Mouse (Mus musculus) megakaryocyte, embryonic 14.5 days (primary cell): ENCODE results near the gene Il1r2. TPM values are rescaled to one million over a fixed set of nuclear protein-coding genes. Genes with fewer than 3 reads are reported as not detected.

Experiments used
- H3K27me3 ChIP-seq: replicated peaks from 2 replicates; pipeline ENCODE3; 2012; ENCODE audit warnings: inconsistent platforms
- H3K36me3 ChIP-seq: replicated peaks from 2 replicates; pipeline ENCODE3; 2012; ENCODE audit warnings: low read length, inconsistent platforms, mixed read lengths
- H3K4me1 ChIP-seq: 2 replicates; pipeline ENCODE4 v1.6.1; 2012; ENCODE audit warnings: inconsistent platforms
- H3K4me3 ChIP-seq: replicated peaks from 2 replicates; pipeline ENCODE3; 2012; ENCODE audit warnings: moderate library complexity, mild to moderate bottlenecking, inconsistent platforms
- H3K9me3 ChIP-seq: 2 replicates; pipeline ENCODE4 v1.6.1; 2012; ENCODE audit warnings: inconsistent platforms
- FLI1 ChIP-seq: IDR thresholded peaks from 2 replicates; pipeline ENCODE4 v1.6.1; 2012; ENCODE audit warnings: low read length, inconsistent platforms, mixed read lengths
- GATA1 ChIP-seq: IDR thresholded peaks from 3 replicates; pipeline ENCODE4 v1.6.1; 2012; ENCODE audit warnings: mixed read lengths, low read length, inconsistent platforms, borderline replicate concordance
- polyA plus RNA-seq: library from polyadenylated mRNA; stranded (reverse); fragments of >175 nt; gene quantifications from 2 replicates; pipeline ENCODE4 v1.2.3, GENCODE M21; 2012; ENCODE audit warnings: low replicate concordance; ENCODE audit not compliant: insufficient read depth

The Il1r2 gene
- polyA plus RNA-seq: not detected in 2 replicates

DNA sequence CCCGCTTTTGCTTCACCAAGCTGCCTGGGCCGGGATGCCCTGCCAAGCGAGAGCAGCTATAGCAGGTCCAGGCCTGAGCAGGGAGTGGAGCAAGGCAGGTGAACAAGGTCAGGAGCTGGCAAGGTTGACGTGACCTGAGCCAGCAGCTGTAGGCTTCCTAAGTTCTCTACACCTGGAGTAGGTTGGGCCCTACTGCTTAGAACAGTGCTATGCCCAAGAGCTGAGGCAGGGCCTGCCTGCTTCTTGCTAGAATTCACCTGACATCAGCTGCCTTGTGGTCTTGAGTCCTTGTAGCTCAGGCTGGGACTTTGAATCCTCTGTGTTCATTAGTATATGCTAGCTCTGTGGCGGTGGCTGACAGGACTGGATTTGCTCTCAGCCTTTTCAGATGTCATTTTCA is at the start of gene Il1r2:
Il1r2 (plus strand) TSS at position 301 of the 400 bp plus-strand sequence.
- Histone ChIP-seq H3K27me3 (peaks cover 28% of the 10 kb centered on the region), H3K9me3 (no peaks in the 10 kb centered on the region), H3K4me1 (no peaks in the 10 kb centered on the region), H3K36me3 (no peaks in the 10 kb centered on the region), H3K4me3 (no peak within 1 kb of the TSS)
- TF ChIP-seq FLI1 (no peak), GATA1 (no peak)

DNA sequence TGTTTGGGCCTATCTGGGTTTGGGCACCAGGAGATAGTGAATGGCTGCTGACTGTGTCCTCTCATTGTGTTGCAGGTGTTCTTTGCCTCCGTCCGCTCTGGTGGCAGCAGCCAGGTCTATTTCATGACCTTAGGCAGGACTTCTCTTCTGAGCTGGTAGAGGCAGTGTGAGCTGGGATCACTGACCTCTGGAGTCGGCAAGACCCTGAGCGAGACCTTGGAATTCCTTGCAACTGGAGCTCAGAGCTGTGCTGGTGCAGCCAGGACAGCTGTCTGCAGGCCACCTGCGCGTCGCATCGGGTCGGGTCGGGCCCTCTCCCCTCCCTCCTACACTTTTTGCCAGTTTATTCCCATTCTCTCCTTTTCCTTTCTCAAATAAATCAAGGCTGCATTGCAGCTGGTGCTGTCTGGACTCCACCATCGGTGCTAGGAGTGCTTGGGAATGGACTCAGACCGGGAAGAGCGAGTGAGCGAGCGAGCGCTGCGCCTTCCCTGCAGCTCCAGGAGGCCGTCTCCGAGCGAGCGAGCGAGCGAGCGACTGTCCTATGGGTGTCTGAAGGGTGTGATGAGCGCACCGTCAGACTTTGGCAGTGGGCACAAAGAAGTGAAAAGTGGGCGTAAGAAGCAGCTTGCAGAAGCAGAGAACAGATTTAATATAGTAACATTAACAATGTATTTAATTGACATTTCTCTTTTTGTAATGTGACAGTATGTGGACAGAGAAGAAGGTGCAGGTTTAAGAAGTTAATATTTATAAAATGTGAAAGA is 49.1 kb upstream of the Il1r2 start:
- no peaks in the 10 kb centered on the region for H3K9me3 ChIP-seq
- H3K27me3 ChIP-seq: no peaks in the 10 kb centered on the region
- H3K4me1 ChIP-seq: peaks cover 12% of the 10 kb centered on the region; the same call in 1 of the 2 replicates
- H3K4me3 ChIP-seq: no peak overlapping the region
- H3K36me3 ChIP-seq: peaks cover 75% of the 10 kb centered on the region
- TF ChIP-seq GATA1 (no peak), FLI1 (no peak)

DNA sequence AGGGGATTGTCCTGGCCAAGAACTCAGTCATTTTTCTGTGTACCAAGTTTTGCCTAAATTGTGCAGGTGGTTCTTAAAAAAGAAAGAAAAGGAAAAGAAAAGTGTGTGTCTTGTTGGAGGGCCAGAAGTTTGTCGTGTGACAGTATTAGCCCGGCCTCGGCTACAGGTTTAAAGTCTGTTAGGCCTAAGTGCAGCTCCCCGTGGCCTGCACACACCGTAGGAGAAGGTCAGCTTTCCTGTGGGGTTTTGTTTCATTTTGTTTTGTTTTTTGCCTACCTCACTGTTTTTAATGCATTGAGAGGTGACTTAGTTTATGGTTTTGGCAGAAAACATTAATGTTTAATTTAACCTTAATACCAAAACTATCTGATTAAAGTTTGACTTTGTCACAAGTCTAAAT is 48.5 kb upstream of the Il1r2 start:
- Histone ChIP-seq H3K27me3 (peaks cover under 1% of the 10 kb centered on the region), H3K4me3 (no peak overlapping the region), H3K36me3 (peaks cover 68% of the 10 kb centered on the region), H3K9me3 (no peaks in the 10 kb centered on the region), H3K4me1 (peaks cover 12% of the 10 kb centered on the region; the same call in 1 of the 2 replicates)
- no peak for TF ChIP-seq GATA1
- no peak for TF ChIP-seq FLI1

DNA sequence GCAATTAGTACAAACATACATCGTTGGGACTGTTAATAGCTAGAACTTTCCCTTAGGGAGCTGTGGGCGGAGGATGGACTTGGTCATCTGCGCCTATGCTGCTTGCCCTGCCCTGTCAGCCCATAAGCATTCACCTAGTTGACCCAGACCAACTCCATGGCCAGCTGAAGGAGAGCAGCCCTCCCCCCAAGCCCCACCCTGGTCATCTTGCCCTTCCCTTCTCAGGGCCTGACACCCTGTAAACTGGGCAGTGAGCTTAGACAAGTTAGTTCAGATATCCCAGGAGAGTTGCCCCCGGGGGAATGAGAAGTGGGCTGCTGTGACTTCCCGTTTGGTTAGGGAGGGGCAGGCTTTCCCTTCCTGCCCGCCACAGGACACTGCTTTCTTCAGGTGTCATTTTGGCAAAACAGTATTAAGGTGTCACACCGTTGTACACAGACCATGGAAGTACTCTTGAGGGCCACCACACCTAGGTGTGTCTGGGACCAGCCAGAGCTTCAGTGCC is 46.7 kb upstream of the Il1r2 start:
- H3K27me3 ChIP-seq: peaks cover 5% of the 10 kb centered on the region
- TF ChIP-seq FLI1: no peak
- no peak for TF ChIP-seq GATA1
- no peaks in the 10 kb centered on the region for H3K9me3 ChIP-seq
- no peak overlapping the region for H3K4me3 ChIP-seq
- peaks cover 52% of the 10 kb centered on the region for H3K36me3 ChIP-seq
- H3K4me1 ChIP-seq: peaks cover 12% of the 10 kb centered on the region; the same call in 1 of the 2 replicates

DNA sequence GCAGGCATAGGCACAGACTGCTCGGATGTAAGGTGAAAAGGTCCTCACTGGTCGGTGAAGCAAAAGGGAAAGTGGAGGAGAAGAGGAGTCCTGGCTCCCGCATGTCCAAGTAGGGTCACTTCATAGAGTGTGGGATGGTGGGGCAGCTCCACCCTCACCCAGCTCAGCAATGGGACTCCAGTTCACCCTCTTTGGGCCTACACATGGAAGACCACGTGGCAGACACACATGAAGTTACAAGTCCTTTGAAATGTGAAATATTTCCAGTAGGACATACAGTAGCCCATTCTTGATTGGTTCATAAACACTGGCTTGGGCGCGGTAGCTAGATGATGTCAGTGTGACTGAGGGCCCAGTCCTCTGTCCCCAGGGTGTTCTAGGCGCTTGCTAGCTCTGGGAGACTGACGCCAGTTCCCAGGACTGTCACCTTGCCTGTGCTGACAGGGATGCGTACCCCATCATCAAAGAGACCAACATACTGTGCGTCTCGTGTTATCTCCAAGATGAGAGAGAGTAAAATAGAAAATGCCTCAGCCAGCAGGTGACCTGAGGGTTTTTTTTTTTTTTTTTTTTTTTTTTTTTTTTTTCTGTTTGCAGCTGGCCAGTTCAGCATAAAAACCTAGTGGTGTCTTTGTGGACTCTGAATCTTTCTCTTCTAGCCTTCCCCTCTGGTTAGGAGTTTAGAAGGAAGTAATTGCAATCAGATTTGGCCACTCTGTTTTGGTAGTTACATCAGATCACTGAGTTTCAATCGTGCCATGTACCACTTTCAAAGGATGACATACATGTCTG is 45.5 kb upstream of the Il1r2 start:
- Histone ChIP-seq H3K36me3 (peaks cover 40% of the 10 kb centered on the region), H3K4me3 (no peak overlapping the region), H3K27me3 (peaks cover 5% of the 10 kb centered on the region), H3K9me3 (no peaks in the 10 kb centered on the region), H3K4me1 (peaks cover 8% of the 10 kb centered on the region; the same call in 1 of the 2 replicates)
- no peak for TF ChIP-seq GATA1
- TF ChIP-seq FLI1: no peak

DNA sequence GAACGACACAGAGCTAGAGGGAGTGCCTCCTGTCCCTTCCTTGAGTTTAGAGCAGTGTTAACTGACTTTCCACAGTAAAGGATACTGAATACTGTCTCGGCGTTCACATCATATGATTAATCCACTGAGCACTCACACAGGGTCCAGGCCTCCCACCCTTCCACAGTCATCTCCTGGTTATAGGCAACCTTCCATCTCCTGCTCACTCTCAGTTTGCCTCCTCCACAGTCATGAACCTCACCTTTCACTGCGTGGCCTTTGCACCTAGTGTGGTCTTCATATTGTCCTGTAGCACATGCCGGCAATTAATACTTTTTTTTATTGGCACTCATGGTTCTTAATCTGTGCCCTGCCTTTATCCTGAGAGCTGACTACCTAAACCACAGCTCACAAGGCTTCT is 44.3 kb upstream of the Il1r2 start:
- H3K36me3 ChIP-seq: peaks cover 28% of the 10 kb centered on the region
- no peaks in the 10 kb centered on the region for H3K9me3 ChIP-seq
- TF ChIP-seq FLI1 (no peak), GATA1 (no peak)
- peaks cover 7% of the 10 kb centered on the region for H3K27me3 ChIP-seq
- peaks cover 5% of the 10 kb centered on the region for H3K4me1 ChIP-seq
- H3K4me3 ChIP-seq: no peak overlapping the region

DNA sequence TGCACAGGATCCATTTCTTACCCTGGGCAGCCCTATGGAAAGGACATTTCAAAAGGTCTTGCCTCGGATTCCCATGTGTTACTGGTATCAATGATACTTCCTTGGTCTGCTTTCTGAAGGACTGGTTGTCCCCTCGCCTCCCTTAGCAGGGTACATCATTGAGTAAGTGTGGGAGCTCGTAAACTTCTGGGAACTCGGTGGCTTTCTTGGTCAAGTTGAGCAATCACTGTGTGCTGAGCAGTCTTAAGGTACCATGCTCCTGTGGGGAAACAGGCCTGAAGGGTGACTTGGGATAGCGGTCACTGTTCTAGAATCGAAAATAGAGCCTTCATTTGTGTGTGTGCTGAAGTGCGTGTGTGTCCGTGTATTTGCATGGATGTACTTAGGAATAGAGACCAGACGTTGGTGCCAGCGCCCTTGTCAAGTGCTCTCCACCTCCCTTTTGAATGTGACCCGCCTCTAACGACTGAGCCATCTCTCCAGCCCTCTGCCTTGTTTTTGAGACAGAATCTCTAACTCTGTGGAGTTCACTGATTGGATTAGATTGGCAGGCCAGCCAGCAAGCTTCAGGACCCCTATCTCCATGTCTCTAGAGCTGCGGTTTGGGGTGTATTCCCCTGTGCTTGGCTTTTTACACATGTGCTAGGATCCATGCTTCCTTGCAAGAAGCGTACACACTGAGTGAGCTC is 43.4 kb upstream of the Il1r2 start:
- peaks cover 5% of the 10 kb centered on the region for H3K4me1 ChIP-seq
- peaks cover 21% of the 10 kb centered on the region for H3K36me3 ChIP-seq
- H3K9me3 ChIP-seq: no peaks in the 10 kb centered on the region
- H3K27me3 ChIP-seq: peaks cover 7% of the 10 kb centered on the region
- TF ChIP-seq GATA1 (no peak), FLI1 (no peak)
- H3K4me3 ChIP-seq: no peak overlapping the region

DNA sequence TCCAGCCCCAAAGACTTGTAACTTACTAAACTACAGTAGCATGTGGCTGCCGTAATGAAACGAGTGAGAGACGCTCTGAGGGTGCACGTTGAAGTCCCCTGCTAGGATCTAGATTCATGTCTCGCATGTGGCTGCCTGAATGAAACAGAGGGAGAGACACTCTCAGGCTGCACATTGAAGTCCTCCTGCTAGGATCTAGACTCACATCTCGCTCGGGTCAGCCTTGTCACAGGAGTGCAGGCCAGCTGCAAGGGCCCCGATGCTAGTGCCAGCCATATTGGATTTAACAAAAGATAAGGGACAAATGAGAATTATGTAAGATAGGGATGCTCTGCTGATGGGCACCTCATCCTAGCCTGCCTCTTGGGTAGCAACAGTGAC is 42.9 kb upstream of the Il1r2 start:
- H3K4me3 ChIP-seq: no peak overlapping the region

DNA sequence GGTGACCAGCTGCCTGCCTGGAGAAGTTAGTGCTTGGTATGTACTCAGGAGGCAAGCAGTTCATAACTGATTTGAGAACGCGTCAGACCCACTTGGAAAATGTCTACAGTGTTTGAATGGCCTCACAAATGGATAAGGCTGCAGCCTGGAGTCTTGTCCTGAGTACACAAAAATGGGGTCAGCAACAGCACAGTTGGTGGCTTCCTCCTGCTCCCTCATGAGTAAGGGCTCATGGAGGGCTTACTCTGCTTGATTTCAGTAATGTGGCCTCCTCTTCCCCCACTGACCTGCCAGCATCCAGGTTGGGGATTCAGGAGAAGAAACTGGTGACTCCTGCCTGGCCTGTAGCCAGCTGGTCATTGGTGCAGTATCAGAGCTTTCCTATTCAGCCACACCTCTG is 42.3 kb upstream of the Il1r2 start:
- no peak for TF ChIP-seq FLI1
- TF ChIP-seq GATA1: no peak
- Histone ChIP-seq H3K9me3 (no peaks in the 10 kb centered on the region), H3K36me3 (peaks cover 9% of the 10 kb centered on the region), H3K4me3 (no peak overlapping the region), H3K4me1 (peaks cover 5% of the 10 kb centered on the region), H3K27me3 (peaks cover 7% of the 10 kb centered on the region)

More for the DNA sequence above, 42.9 kb upstream of the Il1r2 start:
- TF ChIP-seq GATA1: no peak
- H3K4me1 ChIP-seq: peaks cover 5% of the 10 kb centered on the region
- H3K27me3 ChIP-seq: peaks cover 7% of the 10 kb centered on the region
- H3K36me3 ChIP-seq: peaks cover 15% of the 10 kb centered on the region
- no peaks in the 10 kb centered on the region for H3K9me3 ChIP-seq
